Mouse (Mus musculus) adipocyte (in vitro differentiated cells): ENCODE data around the gene Olfr418.
"Not testable (repeated sequence)": the region's sequence is repeated elsewhere in the genome, so short reads cannot be mapped to it uniquely, and the experiment has no call there.

Experiments
- DNase-seq: peaks from one replicate; pipeline ENCODE4 v3.0.0-alpha.2; 2016; ENCODE audit warnings: low spot score

Gene Olfr418

DNA sequence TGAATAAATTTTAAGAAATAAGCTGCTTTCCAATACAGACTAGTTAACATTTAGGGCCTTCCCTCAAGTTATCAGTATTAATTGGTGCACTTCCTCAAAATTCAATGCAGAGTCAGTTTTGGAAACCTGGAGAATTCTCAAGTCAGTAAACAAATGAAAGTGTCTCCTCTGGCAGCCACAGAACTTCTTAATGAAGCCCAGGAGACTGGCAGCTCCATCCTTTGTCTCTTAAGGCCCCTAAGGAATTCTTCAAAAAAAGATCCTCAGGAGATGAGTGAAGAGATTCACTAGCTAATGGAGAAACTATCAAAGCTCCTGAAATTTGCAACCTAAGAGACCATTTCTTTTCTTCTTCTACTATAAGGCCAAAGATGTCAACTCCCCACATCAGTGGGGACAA is at the start of gene Olfr418:
Gene Olfr418 (plus strand): TSS at position 301 of the 400 bp plus-strand sequence.
- DNase-seq, result no peak

DNA sequence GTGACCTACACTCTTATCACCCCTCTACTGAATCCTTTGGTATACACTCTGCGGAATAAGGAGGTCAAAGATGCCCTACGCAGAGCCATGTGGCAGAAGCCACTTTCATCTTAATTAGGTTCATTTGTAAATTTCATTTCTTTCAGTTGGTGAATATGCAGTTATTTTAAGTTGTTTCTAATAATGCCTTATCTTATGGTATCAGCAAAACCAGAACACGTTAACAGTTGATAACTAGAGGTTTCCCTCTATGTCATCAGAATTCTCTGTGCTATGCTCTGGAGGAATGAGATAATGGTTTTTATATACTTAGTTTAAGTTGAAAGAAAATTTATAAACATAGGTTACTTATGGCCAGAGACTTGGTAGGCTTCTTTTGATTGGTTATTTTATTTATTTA is 49.3 kb upstream of the Olfr418 start:
- DNase-seq, result no peak

DNA sequence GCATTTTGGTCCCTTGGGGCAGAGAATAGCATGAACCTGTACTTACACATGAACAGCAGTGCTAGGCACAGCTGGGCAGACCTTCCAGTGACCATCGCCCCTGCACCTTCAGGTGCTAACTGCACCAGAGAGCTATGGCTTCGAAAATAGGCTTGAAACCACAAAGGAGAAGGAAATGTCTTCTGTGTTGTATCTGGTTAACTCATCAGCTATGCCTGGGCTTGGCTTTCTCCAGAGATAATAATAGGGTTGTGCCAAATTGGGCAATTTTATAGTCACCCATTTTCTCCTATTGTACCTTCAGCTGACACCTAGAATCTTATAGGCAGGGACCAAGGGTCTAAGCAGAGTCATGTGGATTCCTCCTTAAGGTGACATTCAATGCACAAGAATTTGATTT is 38.7 kb upstream of the Olfr418 start, which contains the start of gene Fcer1a:
Gene Fcer1a (minus strand): TSS at position 134 of the 400 bp plus-strand sequence.
- no peak for DNase-seq

DNA sequence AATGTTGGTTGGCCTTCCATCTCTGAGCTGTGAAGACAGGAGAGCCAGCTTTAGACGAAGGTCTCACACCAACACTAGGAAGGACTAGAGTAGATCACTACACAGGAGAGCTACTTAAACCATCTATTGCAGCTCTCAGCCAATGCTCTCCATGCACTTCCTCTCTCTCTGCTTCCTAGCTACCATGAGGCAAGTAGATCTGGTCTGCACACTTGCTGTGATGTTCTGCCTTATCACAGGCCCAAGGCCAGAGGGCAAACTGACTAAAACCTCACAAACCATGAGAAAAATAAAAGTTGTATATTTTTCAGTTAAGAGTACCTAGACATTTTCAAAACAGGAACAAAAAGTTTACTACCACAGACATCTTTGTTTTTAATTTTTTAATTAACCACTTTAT is 28.8 kb upstream of the Olfr418 start:
- not testable (repeated sequence) for DNase-seq

DNA sequence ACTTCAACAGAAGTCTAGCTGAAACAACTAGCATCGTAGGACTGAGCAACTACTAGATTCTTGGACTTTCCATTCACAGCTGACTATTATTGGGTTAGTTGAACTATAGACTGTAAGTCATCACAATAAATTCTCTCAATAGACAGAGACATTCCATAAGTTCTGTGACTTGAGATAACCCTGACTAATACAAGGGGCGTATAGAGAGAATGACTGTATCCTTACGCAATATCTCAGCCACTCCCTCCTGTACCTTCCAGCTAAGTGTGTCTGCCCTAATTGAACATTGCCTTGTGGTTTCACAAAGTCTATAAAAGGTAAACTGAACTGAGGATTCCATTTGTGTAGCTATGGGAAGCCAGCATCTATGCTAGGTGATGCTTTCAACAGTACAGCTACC is 15.9 kb upstream of the Olfr418 start:
- no peak for DNase-seq

DNA sequence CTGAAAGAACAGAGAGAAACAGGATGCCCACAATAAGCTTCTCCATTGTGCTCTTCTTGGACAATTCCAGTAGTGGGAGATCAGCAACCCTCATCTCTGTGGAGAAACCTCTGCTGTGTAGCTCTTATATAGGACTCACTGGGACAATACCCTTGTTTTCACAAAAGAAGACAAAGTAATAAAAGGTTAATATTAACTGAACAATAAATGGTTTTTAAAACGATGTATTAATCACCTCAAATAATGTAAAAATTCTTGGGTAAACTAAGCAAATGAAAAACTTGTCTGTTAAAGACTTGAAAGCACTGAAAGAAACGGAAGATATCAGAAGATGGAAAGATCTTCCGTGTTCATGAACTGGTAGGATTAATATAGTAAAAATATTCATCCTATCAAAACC is 11.9 kb downstream of the Olfr418 start, which contains the start of gene Mptx2:
Gene Mptx2 (minus strand): TSS at position 101 of the 400 bp plus-strand sequence.
- no peak for DNase-seq

DNA sequence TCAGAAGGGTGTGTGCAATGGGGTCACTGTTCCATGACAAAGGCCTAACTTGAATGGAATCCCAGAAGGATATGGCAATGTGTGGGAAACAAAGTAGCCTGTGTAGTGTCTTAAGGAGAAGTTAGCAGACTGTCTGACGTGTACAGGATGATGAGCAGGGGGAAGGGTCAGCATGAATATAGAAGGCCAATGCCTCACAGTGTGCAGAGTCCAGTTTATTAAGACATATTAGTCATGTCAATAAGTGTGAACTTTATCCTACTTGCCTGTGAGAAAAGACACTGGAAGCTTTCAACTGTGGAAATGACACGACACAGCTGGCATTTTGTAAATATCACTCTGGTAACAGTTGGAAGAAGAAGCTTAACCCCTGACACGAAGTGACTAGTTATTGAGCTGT is 37.0 kb downstream of the Olfr418 start:
- DNase-seq, result not testable (repeated sequence)

DNA sequence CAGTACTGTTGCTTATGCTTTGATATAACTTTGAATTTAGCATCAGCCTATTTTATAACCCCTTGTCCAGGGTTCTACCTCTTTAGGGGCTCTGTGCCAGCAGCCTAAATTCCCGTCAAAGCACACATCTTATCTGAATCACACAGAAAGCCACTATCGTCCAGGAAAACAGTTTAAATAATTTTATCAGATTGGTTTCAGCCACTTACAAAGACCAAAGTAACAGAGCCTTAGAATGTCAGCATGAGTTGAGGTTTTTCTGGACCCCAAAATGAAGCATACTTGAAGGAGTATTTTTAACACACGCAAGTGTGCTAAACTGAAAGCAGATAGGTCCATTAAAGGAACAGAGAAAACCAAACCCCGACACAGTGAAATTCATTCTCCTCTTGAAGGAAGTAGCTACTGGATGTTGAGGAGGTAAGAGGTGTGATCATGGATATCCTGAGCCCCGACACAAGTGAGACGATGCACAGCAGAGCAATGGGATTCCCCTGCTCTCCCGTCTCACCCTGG is 47.8 kb downstream of the Olfr418 start:
- DNase-seq, result not testable (repeated sequence)

DNA sequence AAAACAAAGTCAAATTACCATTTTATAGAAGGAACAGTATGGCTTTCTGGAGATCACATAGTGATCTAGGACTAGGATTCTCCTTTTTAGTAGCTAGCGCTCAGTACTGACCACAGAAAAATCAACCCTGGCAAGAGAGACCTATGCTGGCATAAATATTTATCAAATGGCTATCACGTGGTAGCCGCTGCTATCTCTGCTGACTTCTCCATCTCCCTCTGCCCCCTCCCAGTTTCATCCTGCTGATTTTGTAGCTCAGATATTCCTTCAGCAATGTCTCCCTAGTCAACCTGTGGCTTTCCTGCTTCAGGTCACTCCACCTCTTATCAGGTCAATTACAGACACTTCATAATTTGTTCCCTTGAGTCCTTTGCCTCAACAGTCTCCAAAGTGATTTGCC is 49.9 kb downstream of the Olfr418 start:
- no peak for DNase-seq

DNA sequence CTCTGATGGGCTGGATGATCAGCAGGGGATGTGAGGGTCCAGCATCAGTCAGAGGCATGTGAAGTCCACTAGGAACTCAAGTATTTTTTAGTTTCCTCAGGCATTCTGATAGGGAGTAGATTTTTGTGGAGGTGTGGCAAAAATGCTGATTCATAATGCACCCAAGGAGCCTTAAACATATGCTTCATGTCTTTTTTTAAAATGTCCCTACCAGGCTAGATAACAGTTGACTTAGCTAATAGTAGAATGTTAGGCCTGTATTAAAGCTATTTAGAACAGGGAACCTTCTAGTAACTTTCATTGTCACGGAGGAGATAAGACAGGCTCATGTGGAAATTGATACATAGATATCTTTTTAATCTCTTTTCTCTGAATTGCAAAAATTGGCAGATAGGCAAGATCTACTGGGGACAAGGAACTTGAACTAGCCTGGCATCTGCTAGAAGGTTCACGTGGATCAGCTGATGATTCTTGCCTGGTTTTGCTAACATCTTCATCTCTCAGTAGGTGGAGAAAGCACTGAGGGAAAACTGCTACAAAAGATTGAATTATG is 52.2 kb downstream of the Olfr418 start:
- no peak for DNase-seq

DNA sequence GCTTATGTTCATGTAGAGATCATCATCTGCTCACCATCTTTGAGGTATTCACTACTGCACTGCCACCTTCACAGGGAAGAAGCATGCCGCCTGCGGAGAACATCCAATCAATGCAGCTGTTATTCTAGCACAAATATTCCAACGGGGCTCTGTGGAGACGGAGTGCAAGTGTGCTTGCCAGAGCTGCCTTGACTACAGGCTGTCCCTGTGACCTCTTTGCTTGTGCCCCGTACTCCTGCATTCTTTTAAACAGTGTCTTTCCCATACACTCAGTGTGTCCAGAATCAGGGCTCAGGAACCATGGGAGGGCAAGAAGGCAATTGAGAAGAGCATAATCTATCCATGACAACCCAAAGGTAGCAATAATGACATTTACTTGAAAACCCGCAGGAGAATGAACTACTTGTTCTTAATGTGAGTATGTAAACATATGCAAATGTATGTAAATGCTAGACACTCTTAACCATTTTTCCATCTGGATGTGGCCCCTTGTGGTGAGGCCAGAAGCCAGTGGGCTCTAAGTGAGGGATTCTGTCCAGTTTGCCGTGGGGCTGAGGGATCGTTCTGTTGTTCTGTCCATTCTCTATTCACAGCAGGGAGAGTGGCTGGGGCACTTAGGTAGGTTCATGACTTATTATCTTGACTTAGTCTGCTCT is 55.9 kb downstream of the Olfr418 start:
- DNase-seq, result no peak

DNA sequence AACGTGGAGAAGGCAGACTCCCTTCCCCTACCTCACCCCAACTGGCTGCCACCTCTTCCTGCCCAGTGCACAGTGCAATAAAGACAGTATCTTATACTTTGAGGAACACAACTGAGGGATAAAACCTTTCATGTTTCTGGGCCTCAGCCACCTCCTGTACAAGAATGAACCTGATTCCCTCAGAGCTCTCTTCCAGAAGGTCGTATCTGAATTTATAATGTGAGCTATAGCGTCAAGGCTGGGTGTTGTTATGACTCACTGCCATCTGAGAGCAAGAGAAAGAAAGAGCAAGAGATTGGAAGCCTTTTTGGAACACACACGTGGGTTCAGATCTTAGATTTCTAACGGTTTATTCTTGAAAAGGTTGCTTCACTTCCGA is 56.4 kb downstream of the Olfr418 start:
- DNase-seq, result no peak
